Mouse (Mus musculus): ENCODE results near the gene 4921524J17Rik. TPM values are rescaled to one million over a fixed set of nuclear protein-coding genes. Genes with fewer than 3 reads are reported as not detected.
A peak's percentile ranks its signal among the peaks of the same experiment; 100 is the strongest.

4921524J17Rik gene
- 14.6 and 16.1 TPM in 2 replicates for total RNA-seq (2012; rRNA removed)
- polyA plus RNA-seq (2012; ENCODE audit: insufficient read depth in 1 of 2, insufficient read length in 2 of 2, low read depth in 1 of 2, low replicate concordance in 2 of 2, missing spikeins in 1 of 2) = 10 to 100 TPM in 1 of 2 experiments, not detected in 1; 21.9 TPM

GRCm38 (mm10) chr8:85432168-85433016 lies at the start of gene 4921524J17Rik:
Gene 4921524J17Rik (minus strand): TSS chr8:85432833.
- H3K27ac ChIP-seq (ENCODE audit: control insufficient read depth, low read depth, low read length) = peak within 1 kb of the TSS; percentile 90
- H3K9me3 ChIP-seq (replicated peaks; ENCODE audit: insufficient read depth, low read length) = no peaks in the 10 kb centered on the region
- peaks cover 36% of the 10 kb centered on the region for H3K79me2 ChIP-seq (ENCODE audit: control insufficient read depth, insufficient read depth, low read length, poor library complexity)
- H3K4me3 ChIP-seq (ENCODE audit: control insufficient read depth in 1 of 2, insufficient read depth in 1 of 2, low read depth in 2 of 2, low read length in 2 of 2) = peak within 1 kb of the TSS; percentile 96 to 99
- peak within 1 kb of the TSS; percentile 84 for H3K9ac ChIP-seq (ENCODE audit: control insufficient read depth, low read depth, low read length, poor library complexity, severe bottlenecking)
- peaks cover 0 to 36% of the 10 kb centered on the region in 2 experiments; a peak in 2 of 4 replicates for H3K36me3 ChIP-seq (ENCODE audit: control insufficient read depth in 1 of 2, insufficient read depth in 2 of 2, low read length in 2 of 2)
- H3K4me1 ChIP-seq (ENCODE audit: control insufficient read depth in 1 of 2, insufficient read depth in 2 of 2, low read length in 2 of 2) = peaks cover 17 to 18% of the 10 kb centered on the region in 2 experiments
- peak; percentile 96 for DNase-seq (ENCODE audit: low read depth, low spot score)
- no peaks in the 10 kb centered on the region for H3K27me3 ChIP-seq (ENCODE audit: control insufficient read depth in 1 of 2, insufficient read depth in 2 of 2, low read length in 2 of 2)
- TF ChIP-seq ETS1 (IDR thresholded peaks at IDR 0.05; ENCODE audit: low read depth, low read length) = no peak; the same call in 1 of the 2 replicates
- TF ChIP-seq POLR2AphosphoS5 (IDR thresholded peaks at IDR 0.05; ENCODE audit: borderline replicate concordance, low read depth, low read length) = no peak
- TF ChIP-seq MAFK (IDR thresholded peaks at IDR 0.05; ENCODE audit: borderline replicate concordance, low read depth, low read length) = no peak
- peak; percentile 42; the same call in 1 of the 2 replicates for TF ChIP-seq MAX (IDR thresholded peaks at IDR 0.05; ENCODE audit: low read length)
- TF ChIP-seq ZC3H11A (IDR thresholded peaks at IDR 0.05; ENCODE audit: low read depth, low read length) = no peak
- peak; percentile 90 for TF ChIP-seq POLR2A (IDR thresholded peaks at IDR 0.05; ENCODE audit: control insufficient read depth in 1 of 2, insufficient read depth in 1 of 2, low read depth in 1 of 2, low read length in 2 of 2, poor library complexity in 1 of 2)
- TF ChIP-seq GATA1 (IDR thresholded peaks at IDR 0.05; ENCODE audit: low read depth, low read length) = no peak
- TF ChIP-seq HCFC1 (IDR thresholded peaks at IDR 0.05; ENCODE audit: low read depth, low read length) = peak; percentile 55; the same call in 1 of the 2 replicates
- no peak for TF ChIP-seq RAD21 (IDR thresholded peaks at IDR 0.05; ENCODE audit: low read depth, low read length)
- no peak for TF ChIP-seq USF2 (IDR thresholded peaks at IDR 0.05; ENCODE audit: borderline replicate concordance in 1 of 2, insufficient read depth in 1 of 2, low read depth in 1 of 2, low read length in 2 of 2)
- TF ChIP-seq POLR2AphosphoS2 (IDR thresholded peaks at IDR 0.05; ENCODE audit: low read length) = peak; percentile 65; the same call in 1 of the 2 replicates
- 0 out of 2 replicates have a peak, but pooled peaks have one; percentile 49 for TF ChIP-seq TCF12 (IDR thresholded peaks at IDR 0.05; ENCODE audit: low read depth, low read length)
- TF ChIP-seq MEF2A (IDR thresholded peaks at IDR 0.05; ENCODE audit: extremely low read depth, insufficient replicate concordance, low read depth, low read length, poor library complexity, severe bottlenecking) = no peak
- peak; percentile 78; the same call in 1 of the 2 replicates for TF ChIP-seq MAZ (IDR thresholded peaks at IDR 0.05; ENCODE audit: low read depth, low read length)
- TF ChIP-seq SMC3 (IDR thresholded peaks at IDR 0.05; ENCODE audit: low read depth, low read length) = no peak
- TF ChIP-seq SIN3A (IDR thresholded peaks at IDR 0.05; ENCODE audit: low read length) = peak; percentile 34; the same call in 1 of the 2 replicates
- 0 out of 2 replicates have a peak, but pooled peaks have one; percentile 19 for TF ChIP-seq ELF1 (IDR thresholded peaks at IDR 0.05; ENCODE audit: low read depth, low read length)
- no peak for TF ChIP-seq CTCF (IDR thresholded peaks at IDR 0.05 in 2 of 3, conservative IDR thresholded peaks at IDR 0.05 in 1 of 3; ENCODE audit: control insufficient read depth in 1 of 3, insufficient read depth in 1 of 3, low read depth in 2 of 3, low read length in 3 of 3, poor library complexity in 1 of 3, severe bottlenecking in 1 of 3)
- no peak for TF ChIP-seq TAL1 (IDR thresholded peaks at IDR 0.05; ENCODE audit: low read length)
- 0 out of 2 replicates have a peak, but pooled peaks have one; percentile 6 for TF ChIP-seq MYC (IDR thresholded peaks at IDR 0.05; ENCODE audit: low read depth, low read length)
- no peak for TF ChIP-seq UBTF (IDR thresholded peaks at IDR 0.05; ENCODE audit: borderline replicate concordance, insufficient read depth, low read depth, low read length)
- TF ChIP-seq E2F4 (IDR thresholded peaks at IDR 0.05; ENCODE audit: borderline replicate concordance, low read depth, low read length) = no peak
- TF ChIP-seq EP300 (IDR thresholded peaks at IDR 0.05; ENCODE audit: low read depth in 1 of 2, low read length in 2 of 2) = peak in 1 of 2 experiments; percentile 8; a peak in 1 of 4 replicates
- TF ChIP-seq NRF1 (IDR thresholded peaks at IDR 0.05; ENCODE audit: insufficient read depth, low read depth, low read length, poor library complexity, severe bottlenecking) = peak; percentile 92
- no peak for TF ChIP-seq CHD2 (IDR thresholded peaks at IDR 0.05; ENCODE audit: low read length)
- TF ChIP-seq JUND (IDR thresholded peaks at IDR 0.05; ENCODE audit: low read depth, low read length) = no peak
- TF ChIP-seq USF1 (IDR thresholded peaks at IDR 0.05; ENCODE audit: low read depth, low read length) = no peak
- TF ChIP-seq KAT2A (conservative IDR thresholded peaks at IDR 0.05; ENCODE audit: low read depth, low read length) = no peak
- TF ChIP-seq ZNF384 (IDR thresholded peaks at IDR 0.05; ENCODE audit: low read depth, low read length) = peak; percentile 42; the same call in 1 of the 2 replicates
- peak; percentile 58 for TF ChIP-seq MXI1 (IDR thresholded peaks at IDR 0.05; ENCODE audit: low read depth, low read length)
- peak; percentile 81 for TF ChIP-seq ZMIZ1 (IDR thresholded peaks at IDR 0.05; ENCODE audit: low read depth, low read length)
- TF ChIP-seq TBP (IDR thresholded peaks at IDR 0.05; ENCODE audit: low read depth, low read length) = no peak; the same call in 1 of the 2 replicates
- TF ChIP-seq BHLHE40 (IDR thresholded peaks at IDR 0.05; ENCODE audit: borderline replicate concordance, low read depth, low read length) = no peak
- no peak for TF ChIP-seq CHD1 (IDR thresholded peaks at IDR 0.05; ENCODE audit: low read depth, low read length)

Measured in MEL (cell line).